Mouse (Mus musculus): ENCODE data around the gene Gabrr3. TPM values are rescaled to one million over a fixed set of nuclear protein-coding genes. Genes with fewer than 3 reads are reported as not detected.
"Not testable (repeated sequence)": the region's sequence is repeated elsewhere in the genome, so short reads cannot be mapped to it uniquely, and the experiment has no call there.

Gene Gabrr3
- not detected for total RNA-seq (2021)
- long read RNA-seq, experiment 1: 0 reads
- long read RNA-seq, experiment 2: 0 reads

DNA sequence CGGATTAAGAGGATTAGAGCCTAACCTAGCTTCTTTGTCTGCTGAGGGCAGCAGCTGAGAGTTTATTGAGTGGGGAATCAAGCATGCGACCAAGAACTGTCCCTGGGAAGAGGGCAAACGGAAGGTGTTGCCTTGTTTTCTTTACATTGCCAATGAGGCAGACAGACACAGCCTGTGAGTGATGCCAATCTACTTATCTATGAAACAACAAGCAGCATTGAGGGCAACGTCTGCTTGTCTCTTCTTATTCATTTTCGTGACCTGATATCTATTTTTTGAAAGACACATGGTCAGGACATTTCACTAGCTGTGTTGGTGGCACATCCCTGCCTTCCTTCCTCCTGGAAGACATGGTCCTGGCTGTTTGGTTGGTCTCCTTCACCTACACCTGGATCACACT is at the start of gene Gabrr3:
TSS of gene Gabrr3 (plus strand) at position 301 of the 400 bp plus-strand sequence.
- DNase-seq: no peak

- no peak for DNase-seq
These were observed 43.2 kb upstream of the Gabrr3 start, which contains the start of gene Olfr209 for GRCm38 (mm10) chr16:59363893-59364292. Olfr209 (minus strand) TSS chr16:59363993.

DNA sequence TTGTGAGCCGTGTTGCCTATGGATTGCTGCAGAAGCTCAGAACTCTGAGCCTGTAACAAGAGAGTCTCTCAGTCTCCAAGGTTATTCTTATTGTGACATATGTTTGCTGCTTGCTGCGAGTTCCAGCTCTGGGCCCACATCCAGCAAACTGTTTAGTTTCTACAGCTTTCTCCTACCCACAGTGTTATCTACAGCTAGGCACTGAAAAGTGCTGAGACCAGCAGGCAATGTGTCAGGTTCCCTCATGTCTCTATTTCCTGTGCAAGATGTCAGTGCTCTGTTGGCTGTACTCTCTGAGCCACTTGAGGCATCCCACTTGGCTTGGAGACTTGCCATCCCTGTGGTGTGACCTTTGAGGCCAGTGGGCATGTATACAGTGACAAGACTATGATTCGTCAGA is 13.8 kb upstream of the Gabrr3 start:
- no peak for DNase-seq

GRCm38 (mm10) chr16:59401102-59401501 is 6.0 kb upstream of the Gabrr3 start:
- no peak for DNase-seq

- DNase-seq: no peak
These were observed 5.1 kb upstream of the Gabrr3 start for GRCm38 (mm10) chr16:59401985-59402384.

GRCm38 (mm10) chr16:59403684-59404083 is 3.4 kb upstream of the Gabrr3 start:
- no peak for DNase-seq

DNA sequence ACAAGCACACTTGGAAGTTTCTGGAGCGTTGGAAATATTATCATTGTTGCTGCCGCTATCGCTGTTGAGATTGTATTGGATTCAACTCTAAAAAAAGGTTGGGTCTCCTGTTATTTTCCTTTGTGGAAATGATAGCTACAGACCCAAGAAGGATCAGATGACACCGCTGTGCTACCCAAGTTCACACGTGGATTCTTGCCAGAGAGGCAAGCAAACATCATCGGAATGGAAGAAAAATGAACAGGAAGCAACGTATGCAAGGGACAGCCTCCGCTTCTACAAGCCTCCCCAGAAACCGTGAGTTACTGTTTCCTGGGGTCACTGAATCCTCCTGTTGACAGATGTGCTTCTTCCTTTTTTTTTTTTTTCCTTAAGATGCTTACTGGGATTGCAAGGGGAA is 2.3 kb upstream of the Gabrr3 start:
- no peak for DNase-seq

DNA sequence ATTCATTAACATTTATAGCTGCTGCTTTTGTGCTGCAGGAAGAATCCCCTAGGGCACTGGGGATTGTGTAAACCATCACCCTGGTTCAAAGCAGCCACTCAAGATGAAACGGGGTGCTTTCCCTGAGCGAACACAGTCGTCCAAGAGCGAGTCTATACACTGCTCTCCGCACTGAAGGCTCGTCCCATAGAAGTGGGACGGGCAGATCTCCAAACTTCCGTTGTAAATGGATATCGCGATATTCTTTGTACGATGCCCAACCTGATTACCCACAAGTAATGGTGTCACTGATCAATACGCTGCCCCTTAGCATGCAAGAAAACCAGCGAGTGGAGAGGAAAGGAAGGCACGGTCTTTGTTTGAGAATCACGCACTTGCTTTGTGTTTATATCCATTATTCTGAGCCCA is 2.2 kb downstream of the Gabrr3 start:
- DNase-seq: no peak

- no peak for DNase-seq
These were observed 2.7 kb downstream of the Gabrr3 start for GRCm38 (mm10) chr16:59409800-59410199.

DNA sequence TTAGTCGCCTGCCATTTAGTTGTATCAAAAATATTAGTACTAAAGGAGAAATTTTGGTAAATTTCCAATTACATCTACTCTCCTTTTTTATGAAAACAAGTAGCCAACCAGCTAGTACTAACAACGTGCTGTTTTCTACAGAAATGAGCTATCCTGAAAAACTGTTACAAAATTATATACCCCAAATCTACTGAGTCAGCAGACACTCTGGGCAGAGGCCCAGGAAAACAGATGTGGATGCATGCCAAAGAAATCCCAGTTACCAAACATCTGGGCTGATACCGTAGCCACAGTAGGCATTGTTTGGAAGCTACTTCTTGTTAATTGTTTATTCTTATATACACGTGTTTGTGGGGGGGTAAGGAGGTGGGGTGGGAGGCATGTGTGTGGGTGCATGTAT is 6.3 kb downstream of the Gabrr3 start:
- no peak for DNase-seq

DNA sequence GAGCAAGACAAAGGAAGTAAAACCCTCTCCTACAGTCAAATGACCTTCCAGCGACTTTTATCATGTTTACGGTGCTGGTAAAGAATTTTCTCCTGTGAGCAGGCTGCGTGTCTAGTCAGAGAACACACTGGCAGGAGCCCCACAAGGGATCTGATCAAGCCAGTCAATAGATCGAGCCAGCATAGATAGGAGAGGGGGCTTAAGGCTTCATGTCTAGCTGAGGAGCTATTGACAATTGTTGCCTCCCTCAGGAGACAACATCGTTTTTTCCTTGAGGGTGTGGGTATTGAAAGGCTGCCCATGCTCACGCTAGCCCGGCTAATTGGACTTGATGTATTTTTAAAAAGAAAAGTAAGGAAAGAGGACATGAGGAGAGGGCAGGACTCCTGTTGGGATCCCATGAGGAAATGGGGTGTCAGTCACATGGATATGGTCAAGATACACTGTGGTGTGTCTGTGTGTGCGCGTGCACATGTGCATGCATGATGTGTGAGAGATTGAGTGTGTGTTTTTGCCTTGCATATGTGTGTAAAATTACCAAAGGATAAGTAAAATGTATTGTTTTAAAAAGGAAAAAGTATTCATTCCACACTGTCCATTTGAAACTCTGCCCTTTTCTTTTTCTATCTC is 13.2 kb downstream of the Gabrr3 start:
- no peak for DNase-seq

GRCm38 (mm10) chr16:59420867-59421251 is 13.7 kb downstream of the Gabrr3 start:
- DNase-seq: peak; percentile 79

GRCm38 (mm10) chr16:59421571-59422345 is 14.6 kb downstream of the Gabrr3 start:
- DNase-seq: no peak

DNA sequence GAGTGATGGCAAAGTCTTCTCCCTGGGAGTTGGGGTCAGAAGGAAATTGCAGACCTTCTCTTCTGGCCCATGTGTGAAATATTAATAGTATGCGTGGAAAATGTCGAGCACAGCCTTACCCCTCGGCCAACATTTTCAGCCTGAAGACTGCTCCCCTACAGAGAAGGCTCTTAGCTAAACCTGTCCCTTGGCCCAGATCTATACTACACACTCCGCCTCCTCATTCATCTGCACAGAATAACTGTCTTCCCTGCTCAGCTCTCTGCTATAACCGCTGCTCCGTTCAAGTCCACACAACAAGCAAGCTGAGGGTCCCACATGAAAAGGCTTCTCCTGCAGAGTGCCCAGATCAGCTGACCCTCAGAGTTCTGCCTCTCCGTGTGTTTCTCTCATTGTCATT is 20.8 kb downstream of the Gabrr3 start:
- DNase-seq: no peak

DNA sequence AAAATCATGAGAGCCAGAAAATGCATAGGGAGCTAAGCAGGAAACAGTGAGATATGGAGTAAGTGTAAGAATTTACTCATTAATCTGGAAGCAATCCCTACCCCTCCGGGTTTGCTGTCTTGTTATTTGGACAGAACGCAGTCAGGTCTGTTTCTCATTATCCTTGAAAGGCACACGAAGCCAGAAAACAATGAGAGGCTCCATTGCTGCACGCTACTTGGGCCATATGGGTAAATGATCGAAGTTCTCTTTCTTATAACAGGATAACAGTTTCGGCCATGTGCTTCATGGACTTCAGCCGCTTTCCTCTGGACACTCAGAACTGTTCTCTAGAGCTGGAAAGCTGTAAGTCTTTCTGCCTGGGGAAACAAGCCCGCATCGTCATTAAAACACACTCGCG is 26.0 kb downstream of the Gabrr3 start:
- DNase-seq: no peak

DNA sequence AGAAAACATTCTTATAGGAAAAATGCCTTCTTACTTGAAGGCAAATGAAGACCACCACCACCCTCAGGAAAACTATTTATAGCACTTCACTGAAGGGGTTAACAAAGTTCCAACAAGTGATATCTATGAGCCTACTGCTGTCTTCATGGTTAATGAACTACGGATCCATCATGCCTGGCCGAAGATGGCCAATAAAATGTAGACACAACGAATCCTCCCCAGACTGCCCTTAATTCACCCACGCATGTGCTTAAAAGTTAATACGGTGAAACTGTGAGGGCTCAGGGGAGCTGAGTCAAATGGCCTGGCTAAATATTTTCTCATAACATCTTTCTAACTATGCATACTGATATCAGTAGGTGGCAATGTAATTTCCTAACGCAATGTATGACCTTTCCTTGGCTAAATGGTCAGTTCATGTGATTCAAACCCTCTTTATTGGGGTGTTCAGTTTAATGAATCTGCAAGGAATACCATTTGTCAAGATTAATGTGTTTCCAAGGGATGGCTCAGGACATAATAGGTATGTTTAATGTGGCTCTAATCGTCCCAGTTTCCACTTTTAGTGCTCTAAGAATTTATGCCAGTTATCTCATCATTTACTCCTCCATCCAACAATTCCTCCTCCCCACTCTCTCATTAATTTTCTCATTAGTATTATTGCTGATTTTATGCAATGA is 37.9 kb downstream of the Gabrr3 start:
- no peak for DNase-seq

DNA sequence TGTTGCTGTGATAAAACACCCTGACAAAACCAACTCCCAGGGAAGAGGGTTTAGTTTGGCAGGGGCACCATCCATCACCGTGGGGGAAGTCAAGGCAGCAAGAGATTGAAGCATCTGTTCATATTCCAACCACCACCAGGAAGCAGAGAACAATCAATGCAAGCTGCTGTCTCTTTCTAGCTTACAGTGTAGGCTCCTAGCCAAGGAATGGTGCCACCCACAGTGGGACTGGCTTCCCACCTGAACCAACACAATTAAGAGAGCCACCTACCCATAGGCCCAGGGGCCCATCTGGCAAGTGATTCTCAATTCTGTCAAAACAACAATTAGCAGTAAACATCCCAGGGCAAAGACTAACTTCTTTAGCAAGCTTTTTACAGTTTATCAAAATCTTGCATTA is 41.0 kb downstream of the Gabrr3 start:
- no peak for DNase-seq

GRCm38 (mm10) chr16:59449092-59449491 is 42.0 kb downstream of the Gabrr3 start:
- DNase-seq: no peak

- no peak for DNase-seq
These were observed 44.7 kb downstream of the Gabrr3 start for GRCm38 (mm10) chr16:59451813-59452212.

DNA sequence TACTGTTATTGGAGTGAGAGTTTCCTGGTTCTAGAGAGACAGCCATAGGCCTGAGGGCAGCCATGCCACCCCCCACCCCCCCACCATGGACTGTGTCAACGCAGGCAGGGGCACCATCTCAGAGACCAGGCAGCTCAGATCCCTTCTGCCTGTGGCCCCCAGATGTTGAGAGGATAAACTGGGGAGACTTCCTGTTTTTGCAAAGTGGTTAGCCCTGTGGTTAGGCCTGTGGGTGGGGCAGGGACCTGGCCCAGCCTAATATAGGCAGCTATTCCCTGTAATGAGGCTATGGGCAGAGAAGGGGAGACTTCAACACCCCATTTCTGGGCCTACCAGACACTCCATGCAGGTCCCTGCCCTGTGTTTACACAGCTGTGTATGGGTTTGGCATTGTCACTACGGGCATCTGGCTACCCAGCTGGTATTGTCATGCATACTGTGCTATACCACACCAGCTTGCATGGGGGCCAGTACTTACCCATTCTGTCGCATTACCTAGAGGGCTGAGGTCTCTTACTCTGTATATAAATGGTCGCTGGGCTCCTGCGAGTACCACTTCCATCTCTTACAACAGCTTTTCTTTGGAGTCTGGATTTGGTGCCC is 52.2 kb downstream of the Gabrr3 start:
- DNase-seq: not testable (repeated sequence)

DNA sequence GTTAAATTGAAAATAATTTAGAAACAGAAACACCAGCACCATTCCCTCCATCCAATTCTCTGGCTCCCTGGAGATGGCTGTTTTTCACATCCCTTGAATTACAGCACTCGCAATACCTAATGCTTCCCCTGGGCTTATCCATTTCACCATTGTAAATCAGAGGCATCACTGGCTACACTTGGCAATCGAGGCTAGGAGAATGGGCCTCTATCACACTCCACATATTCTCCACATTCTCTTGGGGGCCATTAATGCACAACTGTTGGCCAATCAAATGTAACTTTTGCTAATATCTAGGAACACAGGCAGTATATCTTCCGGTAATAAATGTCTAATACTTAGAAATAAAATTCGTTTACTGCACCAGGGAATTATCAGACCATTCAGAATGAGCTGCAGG is 56.4 kb downstream of the Gabrr3 start:
- DNase-seq: no peak

DNA sequence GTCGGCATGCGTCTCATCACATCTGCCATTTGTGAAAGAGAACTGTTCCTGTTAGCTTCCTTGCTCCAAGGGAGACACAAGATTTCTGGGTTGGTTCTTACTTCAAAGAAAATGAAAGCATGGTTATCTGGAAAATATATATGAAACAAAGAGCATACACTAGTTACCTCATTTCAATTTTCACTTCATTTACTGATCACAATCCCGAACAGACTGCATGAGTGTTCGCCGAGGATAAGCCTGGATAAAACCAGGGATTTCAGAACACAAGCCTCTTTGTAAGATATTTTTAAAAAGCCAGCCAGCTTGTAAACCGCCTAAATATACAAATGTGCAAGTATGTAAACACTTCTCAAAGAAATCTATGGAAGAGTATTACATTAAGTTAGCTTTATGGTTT is 56.8 kb downstream of the Gabrr3 start:
- no peak for DNase-seq

GRCm38 (mm10) chr16:59469846-59470245 is 62.7 kb downstream of the Gabrr3 start:
- no peak for DNase-seq

Data from gastrocnemius, postnatal 10 days (tissue).